Mouse (Mus musculus) heart, adult 2 months (tissue): Measurements from ENCODE around the gene Lrrn3.

Source experiments
- CTCF ChIP-seq: fragments of 200-600 bp; IDR thresholded peaks from 2 replicates; pipeline ENCODE4 v1.8.1; 2022; ENCODE audit warnings: antibody characterized with exemption, mild to moderate bottlenecking, moderate library complexity
- POLR2A ChIP-seq: fragments of 200-500 bp; IDR thresholded peaks from 2 replicates; pipeline ENCODE4 v1.6.1; 2011; ENCODE audit warnings: mild to moderate bottlenecking, low read depth, low read length, control low read depth; ENCODE audit not compliant: insufficient read depth

DNA sequence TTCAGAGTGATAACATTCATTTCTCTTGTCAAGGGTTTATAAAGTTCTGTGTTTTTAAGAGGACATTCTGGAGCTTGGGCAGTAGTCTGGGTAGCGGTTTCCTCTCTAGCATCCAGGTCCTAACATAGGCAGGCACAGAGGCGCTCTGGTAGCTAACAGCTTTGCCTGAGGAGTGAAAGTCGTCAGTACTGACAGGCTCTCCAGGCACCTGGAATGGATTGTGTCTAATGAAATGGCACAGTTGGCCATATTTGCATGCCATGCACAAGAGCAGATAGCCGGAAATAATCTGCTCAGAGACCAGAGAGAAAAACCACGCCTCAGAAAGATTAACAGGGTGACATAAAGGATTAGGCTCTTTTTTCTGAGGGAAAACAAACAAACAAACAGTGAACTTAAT lies 58.8 kb downstream of the Lrrn3 start:
- TF ChIP-seq POLR2A (no peak), CTCF (no peak)
